Mouse (Mus musculus) small intestine, adult 2 months (tissue): Measurements from ENCODE around the gene Pdcd11. TPM values are rescaled to one million over a fixed set of nuclear protein-coding genes. Genes with fewer than 3 reads are reported as not detected.

Experiments
- H3K27ac ChIP-seq: fragments of 200-500 bp; 2 replicates; pipeline ENCODE4 v1.5.1; 2012; ENCODE audit warnings: low read depth, low read length, control low read depth, inconsistent platforms; ENCODE audit not compliant: insufficient read depth
- H3K27me3 ChIP-seq: fragments of 200-500 bp; 2 replicates; pipeline ENCODE4 v1.6.1; 2012; ENCODE audit warnings: mild to moderate bottlenecking, moderate library complexity, low read length, inconsistent platforms; ENCODE audit not compliant: control insufficient read depth, insufficient read depth
- H3K36me3 ChIP-seq: fragments of 200-500 bp; 2 replicates; pipeline ENCODE4 v1.6.1; 2012; ENCODE audit warnings: mild to moderate bottlenecking, low read length, control low read depth, inconsistent platforms; ENCODE audit not compliant: control insufficient read depth, insufficient read depth
- H3K4me1 ChIP-seq: fragments of 200-500 bp; 2 replicates; pipeline ENCODE4 v1.6.1; 2012; ENCODE audit warnings: low read length, inconsistent platforms, mixed read lengths; ENCODE audit not compliant: control insufficient read depth, insufficient read depth, insufficient read length
- H3K4me3 ChIP-seq: fragments of 200-500 bp; 2 replicates; pipeline ENCODE4 v1.5.1; 2012; ENCODE audit warnings: low read depth, mild to moderate bottlenecking, control low read depth, inconsistent platforms, low read length, moderate library complexity
- CTCF ChIP-seq: fragments of 200-500 bp; IDR thresholded peaks from 2 replicates; pipeline ENCODE4 v1.5.1; 2012; ENCODE audit warnings: low read depth, mild to moderate bottlenecking, control low read depth, inconsistent platforms, low read length, moderate library complexity, mixed read lengths; ENCODE audit not compliant: insufficient replicate concordance, insufficient read length; ENCODE audit errors: extremely low read depth
- POLR2A ChIP-seq: fragments of 200-500 bp; IDR thresholded peaks from 2 replicates; pipeline ENCODE4 v1.6.1; 2012; ENCODE audit warnings: low read depth, mild to moderate bottlenecking, control low read depth, inconsistent platforms, low read length, moderate library complexity
- WGBS: fragments of 180-500 bp; shearing (Covaris S2); methylation state at CpG from one replicate; pipeline ENCODE4 v1.1.7; 2018; 5-methylcytosine and 5-hydroxymethylcytosine counted together
- polyA plus RNA-seq: library from polyadenylated mRNA; depleted of rRNA; stranded (reverse); fragments of >200 nt; gene quantifications from 2 replicates; pipeline ENCODE4 v1.2.3, GENCODE M21; 2012

Pdcd11 gene
- polyA plus RNA-seq, 1 experiment, result 4.3 TPM

DNA sequence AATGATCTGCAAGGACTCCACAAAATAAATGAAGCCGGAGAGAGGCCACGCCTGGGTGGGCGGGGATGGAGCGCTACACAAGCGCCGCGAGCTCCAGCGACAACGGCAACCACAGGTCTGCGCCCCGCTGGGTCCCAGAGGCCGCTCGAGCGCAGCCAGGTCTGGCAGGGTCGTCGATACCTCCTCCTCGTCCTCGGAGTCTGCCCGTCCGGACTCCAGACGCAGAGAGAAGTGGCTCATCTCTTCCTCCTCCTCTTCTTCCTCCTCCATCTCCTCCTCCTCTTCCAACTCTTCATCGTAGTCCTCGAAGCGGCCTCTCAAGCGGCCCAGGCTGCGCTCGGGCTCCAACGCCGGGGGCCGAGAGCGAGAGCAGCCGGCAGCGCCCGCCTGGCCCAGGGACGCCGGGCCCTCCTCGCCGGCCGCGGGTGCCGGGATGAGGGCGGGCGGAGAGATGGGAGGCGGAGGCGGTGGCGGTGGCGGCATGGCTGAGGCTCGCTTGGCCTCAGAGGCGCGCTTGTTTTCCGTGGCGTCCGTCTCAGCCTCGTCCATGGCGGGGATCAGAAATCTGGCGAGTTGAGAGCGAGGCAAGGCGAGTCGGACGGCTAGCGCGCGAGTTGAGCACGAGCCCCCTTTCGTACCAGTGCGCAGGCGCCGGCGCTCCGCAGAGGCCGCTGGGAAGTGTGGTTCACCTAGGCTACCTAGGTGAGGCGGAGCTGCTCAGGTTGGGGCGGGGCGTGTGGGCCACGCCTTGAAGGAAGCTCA is 40.1 kb upstream of the Pdcd11 start, which contains the start of gene Pcgf6:
Pcgf6 (minus strand) TSS at position 636 of the 762 bp plus-strand sequence.
- Histone ChIP-seq H3K4me3 (peak within 1 kb of the TSS; percentile 84), H3K36me3 (peaks cover 7% of the 10 kb centered on the region), H3K27ac (peak within 1 kb of the TSS; percentile 44), H3K4me1 (peaks cover 10% of the 10 kb centered on the region; the same call in 1 of the 2 replicates), H3K27me3 (no peaks in the 10 kb centered on the region)
- no peak for TF ChIP-seq CTCF
- TF ChIP-seq POLR2A, result peak; percentile 24; the same call in 1 of the 2 replicates
- 1% methylated on average over 75 of the region's 75 CpGs for WGBS

GRCm38 (mm10) chr19:47052927-47053326 is 37.6 kb upstream of the Pdcd11 start:
- TF ChIP-seq CTCF, result no peak
- TF ChIP-seq POLR2A, result no peak
- 56% methylated on average over 4 of the region's 4 CpGs for WGBS
- no peak overlapping the region for H3K4me3 ChIP-seq
- 0 out of 2 replicates have a peak, but pooled peaks cover 2% of the 10 kb centered on the region for H3K36me3 ChIP-seq
- H3K27ac ChIP-seq, result peak overlapping the region; percentile 81
- no peaks in the 10 kb centered on the region for H3K27me3 ChIP-seq
- peaks cover 10% of the 10 kb centered on the region; the same call in 1 of the 2 replicates for H3K4me1 ChIP-seq

- no peaks in the 10 kb centered on the region for H3K36me3 ChIP-seq
- TF ChIP-seq POLR2A (no peak), CTCF (no peak)
- H3K4me1 ChIP-seq, result peaks cover 10% of the 10 kb centered on the region; the same call in 1 of the 2 replicates
- WGBS, result 17% methylated on average over 4 of the region's 4 CpGs
- H3K27ac ChIP-seq, result peak overlapping the region; percentile 81
- no peak overlapping the region for H3K4me3 ChIP-seq
- H3K27me3 ChIP-seq, result no peaks in the 10 kb centered on the region
These were observed 37.1 kb upstream of the Pdcd11 start for GRCm38 (mm10) chr19:47053471-47053870.

DNA sequence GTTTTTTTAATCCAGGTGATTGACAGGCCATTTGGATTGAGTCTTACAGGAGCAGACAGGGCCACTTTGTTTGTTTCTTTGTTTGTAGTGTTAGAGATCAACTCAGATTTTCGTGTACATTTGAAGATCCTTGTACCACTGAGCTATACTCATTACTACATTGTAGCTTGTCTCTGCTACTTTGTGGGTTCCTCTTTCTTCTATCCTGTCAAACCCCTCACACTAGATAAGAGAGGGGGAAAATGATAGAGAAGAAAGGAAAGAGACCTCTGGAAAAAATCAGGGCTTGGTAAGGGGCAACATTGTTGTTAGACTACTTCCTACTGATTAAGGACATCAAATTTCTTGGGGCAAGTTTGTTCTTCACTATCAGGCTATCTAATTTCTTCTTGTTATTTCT is 32.9 kb upstream of the Pdcd11 start:
- Histone ChIP-seq H3K27ac (no peak overlapping the region), H3K4me3 (no peak overlapping the region), H3K36me3 (no peaks in the 10 kb centered on the region), H3K27me3 (no peaks in the 10 kb centered on the region), H3K4me1 (peaks cover 6% of the 10 kb centered on the region; the same call in 1 of the 2 replicates)
- 80% methylated on average over 1 of the region's 1 CpGs for WGBS
- TF ChIP-seq POLR2A, result no peak
- no peak for TF ChIP-seq CTCF

- no peak overlapping the region for H3K4me3 ChIP-seq
- 94% methylated on average over 3 of the region's 3 CpGs for WGBS
- TF ChIP-seq CTCF, result no peak; the same call in 1 of the 2 replicates
- no peak for TF ChIP-seq POLR2A
- no peaks in the 10 kb centered on the region for H3K27me3 ChIP-seq
- H3K4me1 ChIP-seq, result no peaks in the 10 kb centered on the region
- peaks cover 1% of the 10 kb centered on the region; the same call in 1 of the 2 replicates for H3K36me3 ChIP-seq
- no peak overlapping the region for H3K27ac ChIP-seq
These were observed 24.7 kb upstream of the Pdcd11 start for GRCm38 (mm10) chr19:47065860-47066259.

- WGBS, result 8% methylated on average over 49 of the region's 49 CpGs
- Histone ChIP-seq H3K36me3 (peaks cover 9% of the 10 kb centered on the region), H3K27ac (peak within 1 kb of the TSS; percentile 55), H3K27me3 (no peaks in the 10 kb centered on the region), H3K4me1 (no peaks in the 10 kb centered on the region), H3K4me3 (peak within 1 kb of the TSS; percentile 93)
- TF ChIP-seq CTCF (no peak), POLR2A (peak; percentile 96)
These were observed 23.3 kb upstream of the Pdcd11 start, which contains the start of gene Taf5 for GRCm38 (mm10) chr19:47067096-47067882. TSS of gene Taf5 (plus strand) at chr19:47067746.

DNA sequence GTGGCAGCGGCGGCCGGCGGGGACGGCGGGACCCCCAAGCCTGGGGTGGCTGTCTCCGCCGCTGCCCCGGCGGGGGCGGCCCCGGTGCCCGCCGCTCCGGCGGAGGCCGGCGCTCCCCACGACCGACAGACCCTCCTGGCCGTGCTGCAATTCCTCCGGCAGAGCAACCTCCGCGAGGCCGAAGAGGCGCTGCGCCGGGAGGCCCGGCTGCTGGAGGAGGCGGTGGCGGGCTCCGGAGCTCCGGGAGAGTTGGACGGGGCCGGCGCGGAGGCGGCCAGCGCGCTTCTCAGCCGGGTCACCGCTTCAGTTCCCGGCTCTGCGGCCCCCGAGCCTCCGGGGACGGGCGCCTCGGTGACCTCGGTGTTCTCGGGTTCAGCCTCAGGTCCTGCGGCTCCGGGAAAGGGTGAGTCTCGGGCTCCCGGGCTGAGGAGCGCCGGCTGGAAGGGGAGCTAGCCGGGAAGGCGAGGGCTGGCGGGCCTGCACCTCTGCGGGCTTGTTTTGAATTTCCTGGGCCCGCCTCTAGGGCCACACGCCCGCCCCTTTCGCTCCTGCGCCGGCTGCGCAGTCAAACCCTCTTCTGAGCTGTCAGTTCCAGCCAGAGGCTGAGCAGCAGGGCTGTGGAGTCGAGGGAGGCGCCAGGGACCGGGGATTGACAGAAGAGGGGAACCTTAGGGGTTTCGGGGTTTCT is 22.5 kb upstream of the Pdcd11 start:
- under 1% methylated on average over 71 of the region's 72 CpGs for WGBS
- H3K27ac ChIP-seq, result peak overlapping the region; percentile 55
- peak overlapping the region; percentile 93 for H3K4me3 ChIP-seq
- TF ChIP-seq POLR2A, result peak; percentile 72
- 0 out of 2 replicates have a peak, but pooled peaks have one; percentile 16 for TF ChIP-seq CTCF
- H3K36me3 ChIP-seq, result peaks cover 13% of the 10 kb centered on the region
- no peaks in the 10 kb centered on the region for H3K4me1 ChIP-seq
- no peaks in the 10 kb centered on the region for H3K27me3 ChIP-seq
